Mouse (Mus musculus): ENCODE measurements around the gene Extl1.

Gene Extl1

GRCm38 (mm10) chr4:134351329-134352260, 32.1 kb downstream of the Extl1 start:
- WGBS = 65% methylated on average over 18 of the region's 18 CpGs

- 90% methylated on average over 6 of the region's 6 CpGs for WGBS
Observed at GRCm38 (mm10) chr4:134350641-134351040, 33.0 kb downstream of the Extl1 start.

- 95% methylated on average over 7 of the region's 7 CpGs for WGBS
Observed at GRCm38 (mm10) chr4:134349829-134350228, 33.8 kb downstream of the Extl1 start.

- WGBS = 81% methylated on average over 5 of the region's 5 CpGs
Observed at GRCm38 (mm10) chr4:134348545-134348944, 35.1 kb downstream of the Extl1 start.

GRCm38 (mm10) chr4:134348078-134348477, 35.6 kb downstream of the Extl1 start:
- WGBS = 78% methylated on average over 11 of the region's 11 CpGs

- WGBS = 93% methylated on average over 15 of the region's 15 CpGs
Observed at GRCm38 (mm10) chr4:134345802-134346201, 37.8 kb downstream of the Extl1 start.

GRCm38 (mm10) chr4:134344620-134345019, 39.0 kb downstream of the Extl1 start:
- WGBS = 66% methylated on average over 3 of the region's 3 CpGs

- 3% methylated on average over 61 of the region's 61 CpGs for WGBS
Observed at GRCm38 (mm10) chr4:134343071-134344031, 40.3 kb downstream of the Extl1 start, which contains the start of gene Slc30a2. Slc30a2 (plus strand) TSS chr4:134343181.

- WGBS = 50% methylated on average over 11 of the region's 11 CpGs
Observed at GRCm38 (mm10) chr4:134342213-134342779, 41.4 kb downstream of the Extl1 start.

GRCm38 (mm10) chr4:134341231-134341630, 42.4 kb downstream of the Extl1 start:
- 61% methylated on average over 6 of the region's 6 CpGs for WGBS

GRCm38 (mm10) chr4:134330281-134330680, 53.4 kb downstream of the Extl1 start:
- WGBS = 77% methylated on average over 5 of the region's 5 CpGs

- 80% methylated on average over 8 of the region's 8 CpGs for WGBS
Observed at GRCm38 (mm10) chr4:134328832-134329231, 54.8 kb downstream of the Extl1 start.

- WGBS = 45% methylated on average over 8 of the region's 8 CpGs
Observed at GRCm38 (mm10) chr4:134328151-134328550, 55.5 kb downstream of the Extl1 start.

GRCm38 (mm10) chr4:134326859-134327530, 56.7 kb downstream of the Extl1 start:
- 71% methylated on average over 5 of the region's 5 CpGs for WGBS

GRCm38 (mm10) chr4:134324655-134325054, 59.0 kb downstream of the Extl1 start:
- 62% methylated on average over 5 of the region's 5 CpGs for WGBS

- 70% methylated on average over 3 of the region's 3 CpGs for WGBS
Observed at GRCm38 (mm10) chr4:134321524-134321923, 62.1 kb downstream of the Extl1 start.

GRCm38 (mm10) chr4:134319674-134320073, 64.0 kb downstream of the Extl1 start:
- 86% methylated on average over 5 of the region's 5 CpGs for WGBS

- WGBS = 88% methylated on average over 5 of the region's 5 CpGs
Observed at GRCm38 (mm10) chr4:134319074-134319473, 64.6 kb downstream of the Extl1 start.

GRCm38 (mm10) chr4:134316390-134316789, 67.3 kb downstream of the Extl1 start:
- 59% methylated on average over 16 of the region's 16 CpGs for WGBS

GRCm38 (mm10) chr4:134315470-134315869, 68.2 kb downstream of the Extl1 start:
- WGBS = 85% methylated on average over 9 of the region's 9 CpGs

GRCm38 (mm10) chr4:134314876-134315275, 68.8 kb downstream of the Extl1 start, which contains the start of gene Trim63:
Trim63 (plus strand) TSS chr4:134315120.
- WGBS = 60% methylated on average over 11 of the region's 11 CpGs
